Mouse (Mus musculus): ENCODE measurements around the gene Bbip1. TPM values are rescaled to one million over a fixed set of nuclear protein-coding genes. Genes with fewer than 3 reads are reported as not detected.
A peak's percentile ranks its signal among the peaks of the same experiment; 100 is the strongest.

The Bbip1 gene
- total and polyA plus RNA-seq, 3 experiments = 71.3 to 75.9 TPM; not detected in 1

DNA sequence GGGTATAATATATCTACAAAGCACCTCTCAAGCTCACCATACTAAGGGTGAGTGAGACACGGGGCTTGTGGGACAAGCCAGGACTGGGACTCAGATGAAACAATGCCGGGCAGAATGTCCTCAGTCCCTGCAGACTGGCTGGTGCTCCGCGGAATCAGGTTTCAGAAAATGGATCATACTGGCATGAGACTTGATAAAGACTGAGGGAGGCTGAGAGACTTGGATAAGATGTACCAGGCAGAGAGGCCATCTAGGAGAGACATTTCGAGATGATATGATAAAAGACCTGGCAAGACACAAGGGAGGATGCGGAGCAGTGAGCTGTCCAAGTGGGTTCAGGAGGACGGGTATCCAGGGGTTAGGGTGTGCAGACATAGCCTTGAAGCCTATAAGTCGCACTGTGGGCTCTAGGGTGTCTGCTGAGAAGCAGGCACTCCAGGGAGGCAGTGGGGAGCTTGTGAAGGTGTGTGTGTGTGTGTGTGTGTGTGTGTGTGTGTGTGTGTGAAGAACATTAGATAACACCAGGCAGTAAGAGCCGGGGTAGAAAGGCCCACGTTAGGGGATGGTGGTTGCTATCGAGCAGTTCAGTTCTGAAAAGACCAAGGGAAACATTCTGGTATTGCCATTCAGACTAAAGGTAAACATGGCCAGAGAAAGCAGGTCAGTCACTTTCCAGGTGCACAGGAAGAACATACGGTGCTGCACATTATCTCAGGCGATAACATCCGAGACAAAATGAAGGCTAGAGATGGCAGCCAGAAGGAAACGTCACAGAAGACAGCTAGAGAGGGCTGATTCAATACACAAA, 42.3 kb downstream of the Bbip1 start:
- peak; percentile 79 for DNase-seq (ENCODE audit: low read depth, low spot score)
- TF ChIP-seq GATA1 (IDR thresholded peaks at IDR 0.05; ENCODE audit: low read depth, low read length) (peak; percentile 55), GABPA (IDR thresholded peaks at IDR 0.05; ENCODE audit: low read depth, low read length) (no peak), TCF12 (IDR thresholded peaks at IDR 0.05; ENCODE audit: low read depth, low read length) (peak; percentile 79), TAL1 (IDR thresholded peaks at IDR 0.05; ENCODE audit: low read length) (peak; percentile 51), MAX (IDR thresholded peaks at IDR 0.05; ENCODE audit: low read length) (peak; percentile 69), UBTF (IDR thresholded peaks at IDR 0.05; ENCODE audit: borderline replicate concordance, insufficient read depth, low read depth, low read length) (no peak), RCOR1 (IDR thresholded peaks at IDR 0.05; ENCODE audit: low read depth, low read length) (peak; percentile 33), JUND (IDR thresholded peaks at IDR 0.05; ENCODE audit: low read depth, low read length) (no peak), ETS1 (IDR thresholded peaks at IDR 0.05; ENCODE audit: low read depth, low read length) (peak; percentile 24), EP300 (IDR thresholded peaks at IDR 0.05; ENCODE audit: low read depth in 1 of 2, low read length in 2 of 2) (peak; percentile 65 to 68), CHD2 (IDR thresholded peaks at IDR 0.05; ENCODE audit: low read length) (no peak), MAZ (IDR thresholded peaks at IDR 0.05; ENCODE audit: low read depth, low read length) (peak; percentile 32; the same call in 1 of the 2 replicates)
- Histone ChIP-seq H3K27ac (ENCODE audit: control insufficient read depth, low read depth, low read length) (peak overlapping the region; percentile 88), H3K27me3 (ENCODE audit: control insufficient read depth in 1 of 2, insufficient read depth in 2 of 2, low read length in 2 of 2) (no peaks in the 10 kb centered on the region), H3K4me3 (ENCODE audit: control insufficient read depth in 1 of 2, insufficient read depth in 1 of 2, low read depth in 2 of 2, low read length in 2 of 2) (peak overlapping the region; percentile 68 to 73), H3K36me3 (ENCODE audit: control insufficient read depth in 1 of 2, insufficient read depth in 2 of 2, low read length in 2 of 2) (peaks cover 0 to 14% of the 10 kb centered on the region in 2 experiments; a peak in 2 of 4 replicates), H3K4me1 (ENCODE audit: control insufficient read depth in 1 of 2, insufficient read depth in 2 of 2, low read length in 2 of 2) (peaks cover 13 to 17% of the 10 kb centered on the region in 2 experiments), H3K9ac (ENCODE audit: control insufficient read depth, low read depth, low read length, poor library complexity, severe bottlenecking) (peak overlapping the region; percentile 82), H3K9me3 (replicated peaks; ENCODE audit: insufficient read depth, low read length) (no peaks in the 10 kb centered on the region), H3K79me2 (ENCODE audit: control insufficient read depth, insufficient read depth, low read length, poor library complexity) (peaks cover 12% of the 10 kb centered on the region)

DNA sequence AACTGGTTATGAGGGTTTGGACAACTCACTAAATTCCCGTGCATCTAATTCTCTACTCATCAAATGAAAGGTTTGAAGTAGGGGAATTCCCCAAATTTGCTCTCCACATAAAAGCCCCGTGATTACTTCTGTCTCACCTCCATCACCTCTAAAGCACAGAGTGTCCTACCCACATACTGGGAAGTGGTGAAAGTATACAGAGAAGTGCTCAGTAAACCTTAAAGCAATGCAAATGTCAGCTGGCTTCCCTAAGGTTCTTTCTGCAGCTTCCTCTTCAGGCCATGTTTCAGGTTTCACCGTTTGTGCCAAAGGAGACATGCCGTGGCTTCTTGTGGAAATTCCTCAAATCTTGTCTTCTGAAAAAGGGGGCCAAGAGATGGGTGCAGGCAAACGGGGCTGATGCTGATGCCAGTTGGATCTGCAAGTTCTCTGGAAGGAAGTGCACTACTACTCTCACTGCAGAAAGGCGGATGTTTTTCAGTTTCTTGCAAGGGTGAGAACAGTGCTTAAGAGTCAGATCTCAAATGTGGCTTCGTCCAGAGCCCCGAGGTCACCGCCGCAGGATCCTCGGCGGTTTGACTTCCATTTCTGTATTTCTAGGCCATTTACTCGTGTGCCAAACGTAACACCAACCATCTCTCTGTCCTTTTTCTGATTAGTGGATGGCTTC, 44.4 kb downstream of the Bbip1 start:
- Histone ChIP-seq H3K36me3 (ENCODE audit: control insufficient read depth in 1 of 2, insufficient read depth in 2 of 2, low read length in 2 of 2) (peaks cover 0 to 6% of the 10 kb centered on the region in 2 experiments; a peak in 2 of 4 replicates), H3K4me3 (ENCODE audit: control insufficient read depth in 1 of 2, insufficient read depth in 1 of 2, low read depth in 2 of 2, low read length in 2 of 2) (no peak overlapping the region), H3K27ac (ENCODE audit: control insufficient read depth, low read depth, low read length) (no peak overlapping the region), H3K9ac (ENCODE audit: control insufficient read depth, low read depth, low read length, poor library complexity, severe bottlenecking) (no peak overlapping the region), H3K4me1 (ENCODE audit: control insufficient read depth in 1 of 2, insufficient read depth in 2 of 2, low read length in 2 of 2) (peaks cover 5 to 10% of the 10 kb centered on the region in 2 experiments), H3K27me3 (ENCODE audit: control insufficient read depth in 1 of 2, insufficient read depth in 2 of 2, low read length in 2 of 2) (no peaks in the 10 kb centered on the region), H3K79me2 (ENCODE audit: control insufficient read depth, insufficient read depth, low read length, poor library complexity) (peaks cover 8% of the 10 kb centered on the region; the same call in 1 of the 2 replicates), H3K9me3 (replicated peaks; ENCODE audit: insufficient read depth, low read length) (no peaks in the 10 kb centered on the region)
- TF ChIP-seq MAZ (IDR thresholded peaks at IDR 0.05; ENCODE audit: low read depth, low read length) = no peak
- TF ChIP-seq ETS1 (IDR thresholded peaks at IDR 0.05; ENCODE audit: low read depth, low read length) = no peak
- no peak for TF ChIP-seq USF2 (IDR thresholded peaks at IDR 0.05; ENCODE audit: borderline replicate concordance in 1 of 2, insufficient read depth in 1 of 2, low read depth in 1 of 2, low read length in 2 of 2)
- no peak for TF ChIP-seq CTCF (IDR thresholded peaks at IDR 0.05 in 2 of 3, conservative IDR thresholded peaks at IDR 0.05 in 1 of 3; ENCODE audit: control insufficient read depth in 1 of 3, insufficient read depth in 1 of 3, low read depth in 2 of 3, low read length in 3 of 3, poor library complexity in 1 of 3, severe bottlenecking in 1 of 3)
- TF ChIP-seq RAD21 (IDR thresholded peaks at IDR 0.05; ENCODE audit: low read depth, low read length) = no peak
- no peak for TF ChIP-seq NRF1 (IDR thresholded peaks at IDR 0.05; ENCODE audit: insufficient read depth, low read depth, low read length, poor library complexity, severe bottlenecking)
- TF ChIP-seq MYB (IDR thresholded peaks at IDR 0.05; ENCODE audit: low read depth, low read length) = no peak
- TF ChIP-seq ZMIZ1 (IDR thresholded peaks at IDR 0.05; ENCODE audit: low read depth, low read length) = no peak
- TF ChIP-seq MYC (IDR thresholded peaks at IDR 0.05; ENCODE audit: low read depth, low read length) = no peak
- TF ChIP-seq ZC3H11A (IDR thresholded peaks at IDR 0.05; ENCODE audit: low read depth, low read length) = no peak
- TF ChIP-seq POLR2A (IDR thresholded peaks at IDR 0.05; ENCODE audit: control insufficient read depth in 1 of 2, insufficient read depth in 1 of 2, low read depth in 1 of 2, low read length in 2 of 2, poor library complexity in 1 of 2) = no peak
- no peak for TF ChIP-seq CHD1 (IDR thresholded peaks at IDR 0.05; ENCODE audit: low read depth, low read length)
- no peak for TF ChIP-seq HCFC1 (IDR thresholded peaks at IDR 0.05; ENCODE audit: low read depth, low read length)
- no peak for TF ChIP-seq TBP (IDR thresholded peaks at IDR 0.05; ENCODE audit: low read depth, low read length)
- TF ChIP-seq TAL1 (IDR thresholded peaks at IDR 0.05; ENCODE audit: low read length) = no peak
- no peak for TF ChIP-seq GABPA (IDR thresholded peaks at IDR 0.05; ENCODE audit: low read depth, low read length)
- TF ChIP-seq UBTF (IDR thresholded peaks at IDR 0.05; ENCODE audit: borderline replicate concordance, insufficient read depth, low read depth, low read length) = no peak
- DNase-seq (ENCODE audit: low read depth, low spot score) = no peak

All from MEL (cell line).